ENCODE assay signal across 8 mouse cellular contexts in the genomic region with DNA sequence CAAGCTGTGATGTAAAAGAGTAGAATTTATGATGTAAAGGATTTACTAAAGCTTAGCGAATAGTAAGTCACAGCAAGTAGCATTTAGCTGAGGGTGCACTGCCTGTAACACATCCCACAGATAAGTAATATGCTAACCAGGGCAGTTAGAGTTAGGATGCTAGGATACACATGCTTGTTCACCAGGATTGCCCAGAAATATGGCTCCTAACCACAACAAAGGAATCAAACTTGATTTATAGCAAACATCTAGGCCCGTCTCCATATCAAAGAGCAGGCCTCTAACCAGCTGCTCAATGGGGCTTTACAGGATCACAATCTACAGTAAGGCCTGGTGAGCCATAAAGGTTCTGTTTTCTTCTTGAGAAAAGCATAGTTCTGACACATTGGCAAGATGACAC. TPM values are rescaled to one million over a fixed set of nuclear protein-coding genes. Genes with fewer than 3 reads are reported as not detected.
DNase-seq lines count a peak whose midpoint lies in the region; ATAC-seq lines count a peak whose summit lies in the region.
"Not testable (repeated sequence)": the region's sequence is repeated elsewhere in the genome, so short reads cannot be mapped to it uniquely, and the experiment has no call there.

No protein-coding gene starts in this region.

- not testable (repeated sequence) for H3K9me3 ChIP-seq in forebrain, embryonic 11.5 days (ENCODE audit: control insufficient read depth, low read length); heart, embryonic 16.5 days (replicated peaks; ENCODE audit: control insufficient read depth, low read length); liver, embryonic 12.5 days (replicated peaks); midbrain, embryonic 12.5 days; stomach, embryonic 14.5 days (ENCODE audit: control insufficient read depth, low read depth, low read length)

- peak overlapping the region; percentile 57 for H3K9ac ChIP-seq in forebrain, embryonic 11.5 days (ENCODE audit: low read length)
- H3K9ac ChIP-seq in heart, embryonic 16.5 days (ENCODE audit: low read length) = peak overlapping the region; percentile 71
- peak overlapping the region; percentile 67 for H3K9ac ChIP-seq in liver, embryonic 12.5 days
- H3K9ac ChIP-seq in midbrain, embryonic 12.5 days (replicated peaks) = peak overlapping the region; percentile 65
- 0 out of 2 replicates have a peak overlapping the region, but pooled peaks have one; percentile 21 for H3K9ac ChIP-seq in stomach, embryonic 14.5 days (replicated peaks; ENCODE audit: low read depth, low read length)

- H3K4me2 ChIP-seq in forebrain, embryonic 11.5 days (ENCODE audit: low read depth, low read length, severe bottlenecking) = peak overlapping the region; percentile 52
- peak overlapping the region; percentile 46 for H3K4me2 ChIP-seq in heart, embryonic 16.5 days (ENCODE audit: low read depth, low read length)
- peak overlapping the region; percentile 68 for H3K4me2 ChIP-seq in liver, embryonic 12.5 days
- H3K4me2 ChIP-seq in midbrain, embryonic 12.5 days (replicated peaks) = peak overlapping the region; percentile 53
- H3K4me2 ChIP-seq in stomach, embryonic 14.5 days (replicated peaks; ENCODE audit: low read depth, low read length) = peak overlapping the region; percentile 43

- not testable (repeated sequence) for H3K4me1 ChIP-seq in brown adipose tissue, adult 24 weeks (ENCODE audit: control insufficient read depth, insufficient read depth, insufficient read length, low read length); forebrain, embryonic 11.5 days (replicated peaks; ENCODE audit: control insufficient read depth, insufficient read depth, low read length); heart, embryonic 16.5 days (ENCODE audit: control insufficient read depth, insufficient read depth, low read length); liver, embryonic 12.5 days; midbrain, embryonic 12.5 days; stomach, embryonic 14.5 days (ENCODE audit: control insufficient read depth, insufficient read depth, low read length)

- not testable (repeated sequence) for H3K36me3 ChIP-seq in forebrain, embryonic 11.5 days (ENCODE audit: control insufficient read depth, insufficient read depth, low read length); heart, embryonic 16.5 days (ENCODE audit: control insufficient read depth, insufficient read depth); liver, embryonic 12.5 days; midbrain, embryonic 12.5 days; stomach, embryonic 14.5 days (ENCODE audit: control insufficient read depth, insufficient read depth, low read length)

- ATAC-seq in forebrain, embryonic 11.5 days (replicated peaks; ENCODE audit: low FRiP score); heart, embryonic 16.5 days (replicated peaks; ENCODE audit: extremely low read depth, insufficient read depth, low FRiP score); liver, embryonic 12.5 days; midbrain, embryonic 12.5 days (ENCODE audit: low FRiP score, low read depth); stomach, embryonic 14.5 days (ENCODE audit: insufficient number of reproducible peaks, insufficient read depth, low FRiP score, low read depth): not testable (repeated sequence)

- not testable (repeated sequence) for H3K27ac ChIP-seq in brown adipose tissue, adult 24 weeks (replicated peaks; ENCODE audit: low read depth, low read length); forebrain, embryonic 11.5 days (ENCODE audit: low read depth, low read length); heart, embryonic 16.5 days (ENCODE audit: low read length); liver, embryonic 12.5 days; midbrain, embryonic 12.5 days (replicated peaks); stomach, embryonic 14.5 days (ENCODE audit: low read length)

- 29% methylated on average over 2 of the region's 2 CpGs for WGBS in forebrain, embryonic 11.5 days
- WGBS in heart, embryonic 16.5 days = 18% methylated on average over 2 of the region's 2 CpGs
- WGBS in liver, embryonic 12.5 days (ENCODE audit: insufficient replicate concordance) = 7% methylated on average over 2 of the region's 2 CpGs
- 19% methylated on average over 2 of the region's 2 CpGs for WGBS in midbrain, embryonic 12.5 days
- 4% methylated on average over 2 of the region's 2 CpGs for WGBS in stomach, embryonic 14.5 days

- DNase-seq in CD4-positive helper T cell, adult 2 months (ENCODE audit: low read depth, low spot score) = peak; percentile 17
- DNase-seq in forebrain, embryonic 11.5 days (ENCODE audit: low spot score) = not testable (repeated sequence)
- DNase-seq in kidney, adult 9 months = peak; percentile 9

- peak overlapping the region; percentile 20; the same call in 1 of the 2 replicates for H3K4me3 ChIP-seq in brown adipose tissue, adult 24 weeks (ENCODE audit: insufficient read depth, low read depth, low read length)
- H3K4me3 ChIP-seq in forebrain, embryonic 11.5 days (ENCODE audit: low read depth, low read length) = peak overlapping the region; percentile 44
- H3K4me3 ChIP-seq in heart, embryonic 16.5 days (ENCODE audit: low read length) = peak overlapping the region; percentile 68
- peak overlapping the region; percentile 66 for H3K4me3 ChIP-seq in liver, embryonic 12.5 days
- H3K4me3 ChIP-seq in midbrain, embryonic 12.5 days = peak overlapping the region; percentile 56
- H3K4me3 ChIP-seq in stomach, embryonic 14.5 days (ENCODE audit: low read depth, low read length) = peak overlapping the region; percentile 44

- H3K27me3 ChIP-seq in forebrain, embryonic 11.5 days (ENCODE audit: control insufficient read depth, insufficient read depth, low read length); heart, embryonic 16.5 days (ENCODE audit: control insufficient read depth, insufficient read depth, low read length); liver, embryonic 12.5 days (replicated peaks); midbrain, embryonic 12.5 days; stomach, embryonic 14.5 days (ENCODE audit: control insufficient read depth, insufficient read depth, low read length): not testable (repeated sequence)

RNA-seq across cellular contexts. Expression of gene Gm15446, which starts 0.9 kb away (rescaled TPM):
- 2.3 and 5.2 TPM in 2 replicates for polyA plus RNA-seq in brown adipose tissue, adult 24 weeks (2012; ENCODE audit: insufficient read depth, insufficient read length, missing spikeins)
- 0.68 and 1.1 TPM in 2 replicates for polyA plus RNA-seq in forebrain, embryonic 11.5 days (2014; fragmentation: Nextera tagmentation; extraction: Ambion mirVana)
- 0.27 and 0.39 TPM in 2 replicates for polyA plus RNA-seq in heart, embryonic 16.5 days (2015; fragmentation: Nextera tagmentation; extraction: Ambion mirVana)
- polyA plus RNA-seq in liver, embryonic 12.5 days (2016; fragmentation: Nextera tagmentation; extraction: Ambion mirVana) = 0.26 and 0.42 TPM in 2 replicates
- 0.37 and 0.63 TPM in 2 replicates for polyA plus RNA-seq in midbrain, embryonic 12.5 days (2016; fragmentation: Nextera tagmentation; extraction: Ambion mirVana)
- polyA plus RNA-seq in stomach, embryonic 14.5 days (2014; fragmentation: Nextera tagmentation; extraction: Ambion mirVana) = 0.81 and 0.95 TPM in 2 replicates

Comparison
In these comparisons a context has a peak if more than half of its experiments do, and no peak if none do; other contexts are left out.
1. H3K9ac ChIP-seq: peak in every context shown above with its lines; median percentile 71 in heart, embryonic 16.5 days; 67 in liver, embryonic 12.5 days; 65 in midbrain, embryonic 12.5 days; 57 in forebrain, embryonic 11.5 days; 21 in stomach, embryonic 14.5 days.